Mouse (Mus musculus) limb, embryonic 11.5 days (tissue): ENCODE measurements around the gene Hist3h2ba. TPM values are rescaled to one million over a fixed set of nuclear protein-coding genes. Genes with fewer than 3 reads are reported as not detected.

ENCODE experiments used
- ATAC-seq: fragments of 200-750 bp; cut with Nextera tagmentation; 2 replicates; pipeline ENCODE4 v1.8.0; 2017; ENCODE audit warnings: low read depth; ENCODE audit not compliant: insufficient number of reproducible peaks, low FRiP score, low TSS enrichment
- DNase-seq: peaks from one replicate; pipeline ENCODE4 v3.0.0-alpha.2; 2015; ENCODE audit warnings: low spot score
- H3K27ac ChIP-seq: fragments of 300-500 bp; sonication (generic); replicated peaks from 2 replicates; pipeline ENCODE4 v1.5.1; 2014; ENCODE audit warnings: low read depth, mild to moderate bottlenecking, low read length
- H3K27me3 ChIP-seq: fragments of 300-500 bp; sonication (generic); 2 replicates; pipeline ENCODE4 v1.6.1; 2014; ENCODE audit warnings: mild to moderate bottlenecking, low read length, mixed read lengths; ENCODE audit not compliant: control insufficient read depth, insufficient read depth
- H3K36me3 ChIP-seq: fragments of 300-500 bp; sonication (generic); 2 replicates; pipeline ENCODE4 v1.6.1; 2014; ENCODE audit warnings: mild to moderate bottlenecking, low read length, moderate library complexity, mixed read lengths; ENCODE audit not compliant: control insufficient read depth, insufficient read depth
- H3K4me1 ChIP-seq: fragments of 300-500 bp; sonication (generic); 2 replicates; pipeline ENCODE4 v1.6.1; 2014; ENCODE audit warnings: low read length, mixed read lengths; ENCODE audit not compliant: control insufficient read depth, insufficient read depth
- H3K4me2 ChIP-seq: fragments of 300-500 bp; sonication (generic); 2 replicates; pipeline ENCODE4 v1.6.1; 2014; ENCODE audit warnings: low read depth, mild to moderate bottlenecking, moderate library complexity; ENCODE audit not compliant: severe bottlenecking
- H3K4me3 ChIP-seq: fragments of 300-500 bp; sonication (generic); 2 replicates; pipeline ENCODE4 v1.5.1; 2014; ENCODE audit warnings: low read depth, low read length
- H3K9ac ChIP-seq: fragments of 300-500 bp; sonication (generic); 2 replicates; pipeline ENCODE4 v1.6.1; 2014; ENCODE audit warnings: mild to moderate bottlenecking, low read length
- H3K9me3 ChIP-seq: fragments of 300-500 bp; sonication (generic); 2 replicates; pipeline ENCODE4 v1.6.1; 2016; ENCODE audit warnings: low read length; ENCODE audit not compliant: control insufficient read depth
- WGBS: fragments of 180-500 bp; shearing (Covaris S2); extraction: QIAGEN DNeasy Blood & Tissue Kit; methylation state at CpG from one replicate; pipeline ENCODE4 v1.1.7; 2014; 5-methylcytosine and 5-hydroxymethylcytosine counted together
- polyA plus RNA-seq: library from polyadenylated mRNA; unstranded; fragments of >200 nt; fragmentation: Nextera tagmentation; extraction: Ambion mirVana; gene quantifications from 2 replicates; pipeline ENCODE4 v1.2.1, GENCODE M21; 2014

Hist3h2ba gene
- polyA plus RNA-seq, 1 experiment from 2014 or later: 11.1 TPM

- H3K4me2 ChIP-seq: peak overlapping the region; percentile 89
- no peak overlapping the region; the same call in 1 of the 2 replicates for H3K27ac ChIP-seq
- H3K27me3 ChIP-seq: peaks cover 12% of the 10 kb centered on the region; the same call in 1 of the 2 replicates
- DNase-seq: no peak
- peak overlapping the region; percentile 82 for H3K4me3 ChIP-seq
- no peaks in the 10 kb centered on the region for H3K9me3 ChIP-seq
- 36% methylated on average over 8 of the region's 8 CpGs for WGBS
- no peak for ATAC-seq
- peaks cover 18% of the 10 kb centered on the region; the same call in 1 of the 2 replicates for H3K4me1 ChIP-seq
- H3K36me3 ChIP-seq: no peaks in the 10 kb centered on the region; the same call in 1 of the 2 replicates
- peak overlapping the region; percentile 90 for H3K9ac ChIP-seq
These were observed 7.1 kb downstream of the Hist3h2ba start for GRCm38 (mm10) chr11:58955868-58956257.

- peaks cover 16% of the 10 kb centered on the region for H3K27me3 ChIP-seq
- DNase-seq (no peak), ATAC-seq (no peak)
- no peaks in the 10 kb centered on the region for H3K9me3 ChIP-seq
- no peak overlapping the region for H3K9ac ChIP-seq
- no peak overlapping the region for H3K27ac ChIP-seq
- H3K36me3 ChIP-seq: no peaks in the 10 kb centered on the region; the same call in 1 of the 2 replicates
- H3K4me1 ChIP-seq: peaks cover 18% of the 10 kb centered on the region; the same call in 1 of the 2 replicates
- H3K4me3 ChIP-seq: no peak overlapping the region; the same call in 1 of the 2 replicates
- WGBS: 86% methylated on average over 5 of the region's 5 CpGs
- H3K4me2 ChIP-seq: no peak overlapping the region
These were observed 8.7 kb downstream of the Hist3h2ba start for GRCm38 (mm10) chr11:58957226-58957914.

GRCm38 (mm10) chr11:58958536-58958935 lies 9.8 kb downstream of the Hist3h2ba start:
- Histone ChIP-seq H3K4me1 (peaks cover 15% of the 10 kb centered on the region; the same call in 1 of the 2 replicates), H3K27ac (no peak overlapping the region), H3K4me2 (no peak overlapping the region), H3K36me3 (no peaks in the 10 kb centered on the region; the same call in 1 of the 2 replicates), H3K4me3 (no peak overlapping the region), H3K9ac (no peak overlapping the region), H3K27me3 (peaks cover 22% of the 10 kb centered on the region), H3K9me3 (no peaks in the 10 kb centered on the region)
- no peak for DNase-seq
- no peak for ATAC-seq
- WGBS: 88% methylated on average over 6 of the region's 6 CpGs

- Histone ChIP-seq H3K4me2 (peak overlapping the region; percentile 56), H3K27me3 (peaks cover 22% of the 10 kb centered on the region), H3K9me3 (no peaks in the 10 kb centered on the region), H3K4me3 (no peak overlapping the region), H3K9ac (no peak overlapping the region), H3K27ac (no peak overlapping the region), H3K4me1 (0 out of 2 replicates have a peak, but pooled peaks cover 12% of the 10 kb centered on the region), H3K36me3 (no peaks in the 10 kb centered on the region; the same call in 1 of the 2 replicates)
- WGBS: 37% methylated on average over 15 of the region's 15 CpGs
- DNase-seq (no peak), ATAC-seq (no peak)
These were observed 10.6 kb downstream of the Hist3h2ba start for GRCm38 (mm10) chr11:58959186-58959825.

- 0 out of 2 replicates have a peak, but pooled peaks cover 12% of the 10 kb centered on the region for H3K4me1 ChIP-seq
- no peak overlapping the region for H3K27ac ChIP-seq
- DNase-seq: peak; percentile 81
- peak overlapping the region; percentile 56 for H3K4me2 ChIP-seq
- H3K27me3 ChIP-seq: peaks cover 22% of the 10 kb centered on the region
- 3% methylated on average over 40 of the region's 40 CpGs for WGBS
- H3K9me3 ChIP-seq: no peaks in the 10 kb centered on the region
- ATAC-seq: peak; percentile 68
- peak overlapping the region; percentile 31 for H3K4me3 ChIP-seq
- no peaks in the 10 kb centered on the region; the same call in 1 of the 2 replicates for H3K36me3 ChIP-seq
- H3K9ac ChIP-seq: peak overlapping the region; percentile 7; the same call in 1 of the 2 replicates
These were observed 11.3 kb downstream of the Hist3h2ba start for GRCm38 (mm10) chr11:58959921-58960465.

- 0 out of 2 replicates have a peak, but pooled peaks cover 4% of the 10 kb centered on the region for H3K4me1 ChIP-seq
- no peak overlapping the region for H3K9ac ChIP-seq
- 58% methylated on average over 50 of the region's 50 CpGs for WGBS
- 0 out of 2 replicates have a peak overlapping the region, but pooled peaks have one; percentile 3 for H3K4me3 ChIP-seq
- H3K4me2 ChIP-seq: no peak overlapping the region
- H3K9me3 ChIP-seq: no peaks in the 10 kb centered on the region
- DNase-seq (no peak), ATAC-seq (no peak)
- no peaks in the 10 kb centered on the region; the same call in 1 of the 2 replicates for H3K36me3 ChIP-seq
- peaks cover 22% of the 10 kb centered on the region for H3K27me3 ChIP-seq
- no peak overlapping the region for H3K27ac ChIP-seq
These were observed 12.9 kb downstream of the Hist3h2ba start for GRCm38 (mm10) chr11:58961364-58962177.

GRCm38 (mm10) chr11:58963543-58963942 lies 14.8 kb downstream of the Hist3h2ba start:
- Histone ChIP-seq H3K27me3 (peaks cover 21% of the 10 kb centered on the region), H3K9me3 (no peaks in the 10 kb centered on the region), H3K4me2 (no peak overlapping the region), H3K4me3 (no peak overlapping the region), H3K9ac (no peak overlapping the region), H3K27ac (no peak overlapping the region), H3K4me1 (no peaks in the 10 kb centered on the region), H3K36me3 (no peaks in the 10 kb centered on the region)
- ATAC-seq (no peak), DNase-seq (no peak)
- WGBS: 38% methylated on average over 17 of the region's 17 CpGs

- 86% methylated on average over 7 of the region's 7 CpGs for WGBS
- Histone ChIP-seq H3K9ac (no peak overlapping the region), H3K4me1 (no peaks in the 10 kb centered on the region), H3K4me2 (no peak overlapping the region), H3K9me3 (no peaks in the 10 kb centered on the region), H3K27ac (no peak overlapping the region), H3K4me3 (no peak overlapping the region), H3K27me3 (peaks cover 19% of the 10 kb centered on the region), H3K36me3 (no peaks in the 10 kb centered on the region)
- ATAC-seq: no peak
- no peak for DNase-seq
These were observed 15.5 kb downstream of the Hist3h2ba start for GRCm38 (mm10) chr11:58964216-58964615.
